Mouse (Mus musculus): ENCODE results near the gene Gm5849.
"Not testable (repeated sequence)": the region's sequence is repeated elsewhere in the genome, so short reads cannot be mapped to it uniquely, and the experiment has no call there.

Gm5849 gene

DNA sequence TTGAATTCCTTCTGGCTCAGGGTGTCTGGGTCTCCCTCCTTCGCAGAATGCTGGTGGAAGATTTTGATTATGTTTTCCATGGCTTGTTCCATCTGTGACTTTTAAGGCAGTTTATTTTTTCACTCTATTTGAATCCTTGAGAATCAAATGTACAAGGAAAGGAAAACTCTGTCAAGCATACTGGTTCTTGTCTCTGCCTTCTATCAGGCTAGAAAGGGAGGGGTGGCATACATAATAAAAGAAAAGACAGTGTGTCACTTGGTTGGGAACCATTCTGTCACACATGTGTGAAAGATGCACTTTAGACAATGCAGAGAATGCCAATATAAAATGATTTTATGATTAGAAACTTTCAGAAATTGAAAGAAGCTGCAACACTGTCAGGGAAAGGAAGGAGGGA is at the start of gene Gm5849:
TSS of gene Gm5849 (minus strand) at position 101 of the 400 bp plus-strand sequence.
- not testable (repeated sequence) for DNase-seq (ENCODE audit: low read depth, low spot score)

DNA sequence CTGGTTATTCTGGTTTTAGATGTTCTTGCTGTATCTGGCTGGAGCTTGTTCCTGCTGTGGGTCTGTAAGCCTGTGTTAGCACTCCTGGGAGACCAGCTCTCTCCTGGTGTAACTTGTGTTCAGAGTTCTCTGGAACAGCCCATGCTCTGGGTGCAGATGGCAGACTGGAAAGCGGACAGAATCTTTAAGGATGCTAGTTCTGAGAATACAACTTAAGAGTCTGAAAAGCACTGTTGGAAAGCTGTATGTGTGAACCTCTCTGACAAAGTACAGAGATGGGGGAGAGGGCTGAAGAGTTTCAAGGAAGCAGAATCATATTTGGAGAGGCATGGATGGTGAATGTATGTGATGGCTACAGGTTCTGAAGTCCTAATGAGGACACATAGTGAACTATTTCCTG is 28.0 kb downstream of the Gm5849 start:
- no peak for DNase-seq (ENCODE audit: low read depth, low spot score)

DNA sequence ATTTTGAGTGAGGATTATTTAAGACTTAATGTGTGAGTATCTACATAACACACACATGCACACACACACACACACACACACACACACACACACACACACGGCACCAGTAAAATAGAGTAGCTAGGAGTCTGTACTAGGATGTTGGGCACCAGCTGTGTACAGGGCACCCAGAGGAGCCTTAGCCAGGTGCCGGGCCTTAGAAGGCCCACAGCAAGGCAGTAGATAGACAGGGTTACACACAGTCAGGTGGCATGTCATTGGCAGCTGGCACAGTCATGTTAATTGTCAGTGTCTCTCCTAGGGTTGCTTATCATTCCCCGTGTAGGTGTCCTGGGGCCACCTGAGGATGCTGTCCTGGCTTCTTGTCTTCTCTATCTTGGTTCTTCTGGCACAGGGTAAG is 51.1 kb downstream of the Gm5849 start, which contains the start of gene Pglyrp4:
TSS of gene Pglyrp4 (plus strand) at position 301 of the 400 bp plus-strand sequence.
- no peak for DNase-seq (ENCODE audit: low read depth, low spot score)

All from retina, adult 2 months (tissue).